Mouse (Mus musculus) thymus, adult 2 months (tissue): ENCODE measurements around the gene Tbc1d19. TPM values are rescaled to one million over a fixed set of nuclear protein-coding genes. Genes with fewer than 3 reads are reported as not detected.

Experiments used
- DNase-seq: peaks from one replicate; pipeline ENCODE4 v3.0.0; 2021
- H3K27ac ChIP-seq: fragments of 200-500 bp; 2 replicates; pipeline ENCODE4 v1.5.1; 2012; ENCODE audit warnings: low read length, control low read depth; ENCODE audit not compliant: control insufficient read depth, insufficient read depth
- H3K27me3 ChIP-seq: fragments of 200-500 bp; 2 replicates; pipeline ENCODE4 v1.6.1; 2012; ENCODE audit warnings: mild to moderate bottlenecking, low read length, moderate library complexity, mixed read lengths; ENCODE audit not compliant: control insufficient read depth, insufficient read depth
- H3K36me3 ChIP-seq: fragments of 200-500 bp; 2 replicates; pipeline ENCODE4 v1.6.1; 2012; ENCODE audit warnings: mild to moderate bottlenecking, low read length, moderate library complexity; ENCODE audit not compliant: control insufficient read depth, insufficient read depth
- H3K4me1 ChIP-seq: fragments of 200-500 bp; replicated peaks from 2 replicates; pipeline ENCODE4 v1.6.1; 2012; ENCODE audit warnings: low read length; ENCODE audit not compliant: control insufficient read depth, insufficient read depth
- H3K4me3 ChIP-seq: fragments of 200-500 bp; 2 replicates; pipeline ENCODE4 v1.5.1; 2012; ENCODE audit warnings: mild to moderate bottlenecking, low read length, control low read depth, moderate library complexity; ENCODE audit not compliant: control insufficient read depth, insufficient read depth
- CTCF ChIP-seq: fragments of 200-500 bp; IDR thresholded peaks from 2 replicates; pipeline ENCODE4 v1.5.1; 2012; ENCODE audit warnings: mild to moderate bottlenecking, control low read depth, low read length, moderate library complexity, borderline replicate concordance; ENCODE audit not compliant: control insufficient read depth, poor library complexity, insufficient read depth; ENCODE audit errors: extremely low read depth
- POLR2A ChIP-seq: fragments of 200-500 bp; IDR thresholded peaks from 2 replicates; pipeline ENCODE4 v1.6.1; 2012; ENCODE audit warnings: mild to moderate bottlenecking, low read length, control low read depth, moderate library complexity; ENCODE audit not compliant: control insufficient read depth, poor library complexity, insufficient read depth; ENCODE audit errors: extremely low read depth
- WGBS: fragments of 180-500 bp; shearing (Covaris S2); methylation state at CpG from one replicate; pipeline ENCODE4 v1.1.7; 2018; 5-methylcytosine and 5-hydroxymethylcytosine counted together
- polyA plus RNA-seq: library from polyadenylated mRNA; depleted of rRNA; stranded (reverse); fragments of >200 nt; gene quantifications from 2 replicates; pipeline ENCODE4 v1.2.3, GENCODE M21; 2012

The Tbc1d19 gene
- polyA plus RNA-seq, 1 experiment = 5.3 TPM

DNA sequence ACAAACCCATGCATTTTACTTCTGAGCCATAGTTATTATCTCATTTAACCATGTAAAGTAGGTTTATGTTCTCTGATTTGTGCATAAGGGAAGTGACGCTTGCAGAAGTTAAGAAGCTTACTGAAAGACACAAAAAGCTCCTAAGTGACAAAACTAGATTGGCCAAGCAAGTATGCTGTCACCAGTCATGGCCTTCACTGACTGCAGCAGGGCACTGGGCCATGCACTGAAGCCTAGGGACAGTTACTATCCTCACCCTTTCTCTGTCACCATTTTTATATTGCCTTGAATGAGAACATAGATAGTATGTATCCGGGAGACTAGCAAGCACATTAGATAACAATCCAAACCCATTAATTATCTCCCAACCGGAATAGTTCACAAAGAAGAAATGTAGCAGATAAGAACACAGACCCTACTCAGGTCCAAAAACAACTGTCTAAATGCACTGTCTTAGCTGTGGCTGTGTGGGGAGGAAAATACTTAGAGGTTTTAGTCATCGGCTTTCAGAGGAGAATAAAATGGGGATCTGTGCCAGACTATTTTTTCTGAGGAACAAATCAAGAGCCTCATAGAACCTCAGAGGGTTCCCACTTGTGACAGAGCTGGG lies 72.1 kb downstream of the Tbc1d19 start:
- Histone ChIP-seq H3K4me3 (no peak overlapping the region), H3K27me3 (no peaks in the 10 kb centered on the region), H3K4me1 (no peaks in the 10 kb centered on the region), H3K36me3 (no peaks in the 10 kb centered on the region), H3K27ac (no peak overlapping the region)
- no peak for TF ChIP-seq CTCF
- no peak for TF ChIP-seq POLR2A
- 95% methylated on average over 4 of the region's 4 CpGs for WGBS
- DNase-seq = no peak

DNA sequence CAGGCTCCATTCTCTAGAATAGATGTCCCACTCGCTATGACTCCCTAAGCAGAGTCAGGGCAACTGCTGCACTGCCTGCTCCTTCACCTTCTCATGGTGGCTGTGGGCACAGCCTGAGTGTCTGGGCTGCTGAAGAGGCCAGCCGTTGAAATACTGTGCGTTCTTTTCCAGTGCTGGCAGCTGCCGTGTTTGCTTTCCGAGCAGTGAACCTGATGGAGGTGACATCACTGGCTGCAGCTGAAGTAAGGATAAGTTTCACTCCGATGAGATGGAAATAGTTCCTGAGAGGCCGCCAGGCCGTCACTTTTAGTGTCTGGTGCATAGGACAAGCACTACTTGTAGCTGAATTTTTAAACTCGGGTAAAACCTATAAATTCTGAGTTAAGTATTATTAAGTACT lies 92.0 kb downstream of the Tbc1d19 start:
- Histone ChIP-seq H3K36me3 (no peaks in the 10 kb centered on the region), H3K27ac (no peak overlapping the region), H3K4me1 (no peaks in the 10 kb centered on the region), H3K4me3 (no peak overlapping the region), H3K27me3 (no peaks in the 10 kb centered on the region)
- DNase-seq = no peak
- TF ChIP-seq POLR2A (no peak), CTCF (no peak)
- WGBS = 93% methylated on average over 9 of the region's 9 CpGs

DNA sequence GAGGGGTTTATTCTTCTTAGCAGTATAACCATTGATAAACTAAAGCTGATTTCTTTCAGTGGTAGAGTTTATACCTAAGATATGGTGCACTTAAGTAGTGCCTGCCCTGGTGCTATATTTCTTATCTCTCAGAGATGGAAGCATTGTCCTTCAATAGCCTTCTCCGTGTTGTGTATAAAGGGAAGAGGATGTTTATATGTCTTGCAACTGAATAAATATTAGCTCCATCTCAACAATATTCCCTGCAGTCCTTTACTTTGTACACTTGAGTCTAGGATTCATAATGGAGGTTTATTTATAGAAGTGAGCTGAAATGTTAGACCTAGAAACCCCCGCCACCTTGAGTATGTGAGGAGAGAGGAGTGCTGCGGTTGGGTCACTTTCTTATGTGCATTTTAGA lies 93.4 kb downstream of the Tbc1d19 start:
- no peaks in the 10 kb centered on the region for H3K36me3 ChIP-seq
- H3K4me1 ChIP-seq = no peaks in the 10 kb centered on the region
- no peak for DNase-seq
- no peak overlapping the region for H3K27ac ChIP-seq
- H3K4me3 ChIP-seq = no peak overlapping the region
- 92% methylated on average over 3 of the region's 3 CpGs for whole genome bisulfite sequencing
- TF ChIP-seq CTCF = no peak
- TF ChIP-seq POLR2A = no peak
- no peaks in the 10 kb centered on the region for H3K27me3 ChIP-seq

DNA sequence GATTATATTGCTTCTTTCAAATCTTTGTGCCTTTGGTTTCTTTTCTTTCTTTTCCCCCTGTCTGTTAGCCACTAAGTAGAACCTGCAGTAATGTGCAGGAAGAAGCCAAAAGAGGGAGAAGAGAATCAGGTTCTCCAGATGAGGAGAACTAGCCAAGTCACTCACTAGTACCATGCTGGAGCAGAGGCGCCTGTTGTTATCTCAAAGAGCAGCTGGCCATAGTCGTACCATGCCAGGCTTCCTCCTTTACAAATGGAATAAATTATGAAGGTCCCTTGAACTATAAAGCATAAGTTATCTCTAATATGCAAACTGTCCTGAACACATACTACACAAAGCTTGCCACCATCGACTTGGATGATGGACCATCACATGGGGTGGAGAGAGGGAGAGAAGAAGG lies 99.8 kb downstream of the Tbc1d19 start:
- H3K36me3 ChIP-seq = no peaks in the 10 kb centered on the region
- DNase-seq = no peak
- H3K27me3 ChIP-seq = no peaks in the 10 kb centered on the region
- H3K4me3 ChIP-seq = no peak overlapping the region
- TF ChIP-seq CTCF = no peak
- TF ChIP-seq POLR2A = no peak
- no peak overlapping the region for H3K27ac ChIP-seq
- 83% methylated on average over 3 of the region's 3 CpGs for WGBS
- H3K4me1 ChIP-seq = no peaks in the 10 kb centered on the region

DNA sequence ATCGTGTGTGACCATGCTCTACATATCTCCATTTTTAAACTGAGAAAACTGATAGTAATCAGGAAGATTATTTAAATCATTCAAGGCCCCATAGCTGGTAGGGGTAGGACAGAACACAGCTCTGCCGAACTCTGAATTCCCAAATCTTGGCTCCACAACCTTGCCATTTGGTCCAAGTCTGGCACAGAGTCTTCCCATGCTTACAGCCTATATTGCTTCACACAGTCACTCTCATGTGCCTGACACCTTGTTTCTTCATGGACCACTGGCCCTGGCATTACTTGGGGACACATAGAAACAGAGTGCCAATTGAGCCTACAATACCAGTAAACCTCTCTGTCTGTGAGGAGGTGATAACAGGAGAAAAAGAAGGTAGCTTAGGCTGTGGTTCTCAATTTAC lies 111.0 kb downstream of the Tbc1d19 start:
- WGBS = 97% methylated on average over 2 of the region's 2 CpGs
- Histone ChIP-seq H3K4me1 (no peaks in the 10 kb centered on the region), H3K36me3 (no peaks in the 10 kb centered on the region), H3K27me3 (no peaks in the 10 kb centered on the region), H3K4me3 (no peak overlapping the region), H3K27ac (no peak overlapping the region)
- DNase-seq = no peak
- TF ChIP-seq CTCF (no peak), POLR2A (no peak)

DNA sequence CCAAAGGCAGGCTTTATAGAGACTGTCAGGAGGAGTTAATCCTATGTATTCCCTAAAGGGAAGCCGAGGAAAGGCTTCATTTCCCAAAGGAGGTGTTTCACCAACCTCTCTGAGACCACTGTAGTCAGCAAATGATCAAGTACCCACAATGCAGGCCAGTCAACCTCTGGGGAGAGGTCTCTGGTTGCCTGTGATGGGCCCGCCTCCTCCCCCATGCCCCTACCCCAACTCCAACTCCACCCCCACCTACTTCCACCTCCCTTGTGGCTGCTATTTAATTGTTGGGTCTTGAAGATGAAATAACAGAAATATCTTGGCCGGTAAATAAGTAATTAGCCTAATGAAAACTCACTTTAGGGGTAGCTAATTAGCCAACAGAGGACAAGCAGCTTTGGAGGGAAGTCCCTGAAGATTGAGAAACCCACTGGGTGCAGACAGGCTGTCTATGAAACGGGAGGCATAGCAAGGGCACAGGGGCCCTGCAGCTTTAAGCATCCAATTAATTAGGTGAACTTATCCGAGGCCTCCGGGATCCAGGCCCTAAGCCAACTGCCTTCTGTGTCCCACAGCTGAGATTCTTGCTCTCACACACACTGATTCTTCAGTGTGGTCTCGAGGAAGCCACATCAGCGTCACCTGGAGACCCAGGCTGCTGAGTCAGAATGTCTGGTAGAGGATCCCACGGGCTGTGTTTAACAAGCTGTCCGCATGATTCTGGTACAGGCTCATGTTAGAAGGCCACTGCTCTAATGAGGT lies 112.9 kb downstream of the Tbc1d19 start:
- no peaks in the 10 kb centered on the region for H3K27me3 ChIP-seq
- H3K4me3 ChIP-seq = no peak overlapping the region
- no peaks in the 10 kb centered on the region for H3K4me1 ChIP-seq
- no peak overlapping the region for H3K27ac ChIP-seq
- TF ChIP-seq POLR2A (no peak), CTCF (no peak)
- H3K36me3 ChIP-seq = no peaks in the 10 kb centered on the region
- WGBS = 88% methylated on average over 10 of the region's 10 CpGs
- no peak for DNase-seq

DNA sequence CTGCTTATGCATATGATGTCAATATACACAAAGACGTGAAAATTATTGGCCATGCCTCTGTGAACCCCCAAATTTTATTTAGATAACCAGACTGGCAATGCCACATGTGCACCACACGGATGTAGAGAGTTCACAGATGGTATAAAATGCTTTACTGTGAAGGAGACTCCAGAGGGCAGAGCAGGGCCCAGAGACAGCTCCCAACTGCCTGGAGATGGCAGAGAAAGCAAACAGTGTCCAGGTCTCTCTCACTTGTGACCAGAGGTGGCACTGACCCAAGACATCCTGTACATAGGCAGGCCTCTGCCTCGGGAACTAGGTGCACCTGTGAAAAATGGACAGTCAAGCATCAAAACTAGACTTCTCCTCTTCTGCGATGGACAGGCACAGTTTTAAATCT lies 114.6 kb downstream of the Tbc1d19 start:
- Histone ChIP-seq H3K27ac (no peak overlapping the region), H3K27me3 (no peaks in the 10 kb centered on the region), H3K4me3 (no peak overlapping the region), H3K36me3 (no peaks in the 10 kb centered on the region), H3K4me1 (no peaks in the 10 kb centered on the region)
- no peak for DNase-seq
- no peak for TF ChIP-seq POLR2A
- TF ChIP-seq CTCF = no peak
- WGBS = 78% methylated on average over 4 of the region's 4 CpGs
